Mouse (Mus musculus): Measurements from ENCODE around the gene H2afy.

DNA sequence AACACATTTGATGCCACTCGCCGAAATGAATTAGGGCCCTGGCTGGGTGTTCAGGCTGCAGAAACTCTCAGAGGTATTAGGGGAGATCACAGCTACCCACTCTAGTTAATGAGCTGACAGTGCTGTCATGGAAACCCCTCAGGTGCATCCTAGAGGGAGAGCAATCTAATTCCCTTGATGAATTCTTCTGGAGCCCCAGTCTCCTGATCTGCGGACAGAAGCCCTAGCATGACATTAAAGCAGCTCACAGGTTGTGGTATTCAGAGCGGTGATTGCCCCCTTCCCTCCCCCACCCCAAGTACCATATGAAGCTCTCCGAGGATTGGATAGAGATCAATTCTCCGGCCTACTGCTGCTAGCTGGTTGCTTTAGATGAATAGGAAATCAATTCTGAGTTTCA is 82.1 kb downstream of the H2afy start:
- TF ChIP-seq CTCF (IDR thresholded peaks at IDR 0.05; ENCODE audit: insufficient read depth, low read depth, low read length) (no peak), POLR2A (IDR thresholded peaks at IDR 0.05; ENCODE audit: insufficient read depth, low read depth, low read length) (no peak)

All from olfactory bulb, adult 2 months (tissue).